Mouse (Mus musculus) kidney, adult 18-20 months (tissue): Measurements from ENCODE around the gene Myoz1.

Experiments
- DNase-seq: peaks from one replicate; pipeline ENCODE4 v3.0.0; 2021

The Myoz1 gene

DNA sequence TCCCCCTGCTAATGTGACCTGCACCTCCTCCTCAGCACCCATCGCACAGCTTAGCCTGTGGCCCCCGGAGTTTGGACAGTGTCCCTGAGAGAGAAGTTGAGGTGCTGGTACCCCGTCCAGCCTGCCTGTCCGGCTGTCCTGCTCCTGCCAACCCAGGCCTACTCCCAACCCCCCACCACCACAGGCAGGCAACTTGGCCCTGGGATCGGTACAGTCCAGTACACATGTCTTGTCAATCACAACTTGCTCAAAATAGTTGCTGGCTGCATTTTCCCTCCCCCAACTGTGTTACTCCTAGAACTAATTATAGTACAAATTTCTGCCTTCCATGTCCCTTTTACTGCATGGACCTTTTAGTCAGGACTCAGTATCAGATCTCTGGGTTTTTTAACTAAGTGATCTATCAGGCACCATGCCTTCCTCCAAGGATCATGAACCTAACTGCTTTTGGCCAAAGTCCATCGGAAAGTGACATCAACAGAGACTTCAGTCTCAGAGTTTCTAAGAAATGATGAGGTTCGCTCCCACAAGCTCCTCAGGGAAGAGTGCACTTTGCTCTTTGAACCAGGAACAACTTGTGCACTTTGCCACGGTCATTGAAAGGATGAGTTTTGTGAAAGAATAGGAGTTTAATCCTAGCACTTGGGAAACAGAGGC lies 11.9 kb upstream of the Myoz1 start, which contains the start of gene Synpo2l:
Synpo2l (minus strand) TSS at position 201 of the 657 bp plus-strand sequence.
- DNase-seq, result peak; percentile 44

DNA sequence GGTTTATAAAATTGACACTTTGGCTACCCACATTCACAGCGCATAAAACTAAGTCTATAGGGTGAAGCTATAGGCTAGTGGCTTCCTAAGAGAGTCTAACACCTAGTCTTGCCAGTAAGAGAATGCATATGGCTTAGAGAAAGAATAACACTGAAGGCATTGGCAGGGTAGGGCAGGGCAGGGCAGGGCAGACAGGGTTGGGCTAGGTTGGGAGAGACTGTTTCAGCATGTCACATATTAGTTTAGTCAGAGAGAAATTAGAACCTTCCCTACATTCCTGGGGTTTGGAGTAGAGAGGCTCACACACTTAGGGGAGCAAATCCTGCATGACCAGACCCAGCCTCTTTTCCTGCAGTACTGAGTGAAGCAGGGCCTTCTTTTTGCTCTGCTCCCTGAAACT lies 11.1 kb upstream of the Myoz1 start:
- no peak for DNase-seq

DNA sequence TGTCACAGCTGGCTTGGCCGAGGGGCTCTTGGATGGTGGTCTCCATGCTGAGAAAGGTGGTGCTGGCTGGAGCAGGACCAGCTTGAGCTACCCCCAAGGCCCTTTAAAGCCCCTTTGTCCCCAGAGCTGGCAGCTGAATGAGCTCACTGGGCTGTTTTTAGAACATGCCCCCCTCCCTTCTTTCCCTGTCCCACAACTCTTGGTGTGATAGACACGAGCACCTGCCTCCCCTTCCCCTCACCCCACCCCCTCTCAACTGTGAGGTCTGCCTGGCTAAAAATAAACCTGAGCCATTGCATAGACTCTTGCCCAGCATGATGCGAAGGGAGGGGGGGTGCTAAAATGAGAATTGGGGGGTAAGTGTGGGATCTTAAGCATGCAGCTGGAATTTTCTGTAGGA lies 8.1 kb upstream of the Myoz1 start:
- no peak for DNase-seq

GRCm38 (mm10) chr14:20663601-20664000 lies 7.3 kb upstream of the Myoz1 start:
- DNase-seq, result no peak

- DNase-seq, result no peak
Measured at GRCm38 (mm10) chr14:20662740-20663139, 6.4 kb upstream of the Myoz1 start.

DNA sequence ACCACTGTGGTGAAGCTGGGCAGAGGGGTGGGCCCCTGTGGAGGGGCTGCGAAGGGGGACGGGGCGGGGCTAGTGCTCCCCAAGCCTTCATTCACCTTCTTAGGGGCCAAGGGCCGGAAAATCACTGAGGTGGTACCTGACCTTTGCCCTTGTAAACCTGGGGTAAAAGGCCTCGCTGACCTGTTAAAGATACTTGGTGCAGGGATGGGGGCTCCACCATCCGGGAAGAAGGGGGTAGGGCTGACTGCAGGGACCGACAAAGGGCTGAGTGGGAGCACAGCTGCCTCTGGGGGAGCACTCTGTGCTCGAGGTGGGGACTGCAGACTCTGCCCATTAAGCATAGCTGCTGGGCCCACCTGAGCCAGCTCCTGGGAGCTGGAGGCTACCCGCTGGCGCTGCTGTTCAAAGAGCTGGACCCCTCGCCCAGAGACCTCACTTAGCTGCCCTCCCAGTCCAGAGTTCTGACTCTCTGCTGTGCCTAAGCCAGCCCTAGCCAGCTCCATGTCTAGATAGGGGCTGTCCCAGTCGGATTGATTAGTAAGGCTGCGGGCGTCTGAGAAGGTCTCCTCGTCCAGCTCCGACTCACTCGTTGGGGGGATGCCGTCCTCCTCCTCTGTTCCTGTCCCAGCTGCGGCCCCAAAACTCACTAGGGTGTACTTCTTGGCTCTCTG lies 5.5 kb upstream of the Myoz1 start:
- no peak for DNase-seq

- peak; percentile 94 for DNase-seq
Measured at GRCm38 (mm10) chr14:20660827-20661660, 4.7 kb upstream of the Myoz1 start.

DNA sequence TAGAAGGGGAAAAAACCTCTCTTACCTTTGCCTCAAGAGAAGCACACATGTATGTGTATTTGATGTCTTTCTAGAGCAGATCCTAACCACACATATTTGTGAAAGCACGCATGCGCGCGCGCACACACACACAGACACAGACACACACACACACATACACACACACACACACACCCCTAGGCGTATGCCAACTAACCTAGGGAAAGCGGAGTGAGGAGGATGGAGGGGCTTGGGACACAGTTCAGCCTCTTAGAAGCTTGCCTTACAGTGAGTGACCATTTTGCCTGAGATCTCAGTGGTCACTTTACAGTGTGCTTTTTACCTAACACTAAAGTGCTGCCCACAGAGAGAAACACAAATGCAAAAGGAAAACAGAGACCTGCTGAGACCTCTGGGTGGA lies 3.3 kb upstream of the Myoz1 start:
- DNase-seq, result no peak

- DNase-seq, result no peak
Measured at GRCm38 (mm10) chr14:20658902-20659301, 2.6 kb upstream of the Myoz1 start.

GRCm38 (mm10) chr14:20658326-20658725 lies 2.0 kb upstream of the Myoz1 start:
- DNase-seq, result no peak

GRCm38 (mm10) chr14:20655731-20656130 lies 609 bp downstream of the Myoz1 start:
- DNase-seq, result no peak

DNA sequence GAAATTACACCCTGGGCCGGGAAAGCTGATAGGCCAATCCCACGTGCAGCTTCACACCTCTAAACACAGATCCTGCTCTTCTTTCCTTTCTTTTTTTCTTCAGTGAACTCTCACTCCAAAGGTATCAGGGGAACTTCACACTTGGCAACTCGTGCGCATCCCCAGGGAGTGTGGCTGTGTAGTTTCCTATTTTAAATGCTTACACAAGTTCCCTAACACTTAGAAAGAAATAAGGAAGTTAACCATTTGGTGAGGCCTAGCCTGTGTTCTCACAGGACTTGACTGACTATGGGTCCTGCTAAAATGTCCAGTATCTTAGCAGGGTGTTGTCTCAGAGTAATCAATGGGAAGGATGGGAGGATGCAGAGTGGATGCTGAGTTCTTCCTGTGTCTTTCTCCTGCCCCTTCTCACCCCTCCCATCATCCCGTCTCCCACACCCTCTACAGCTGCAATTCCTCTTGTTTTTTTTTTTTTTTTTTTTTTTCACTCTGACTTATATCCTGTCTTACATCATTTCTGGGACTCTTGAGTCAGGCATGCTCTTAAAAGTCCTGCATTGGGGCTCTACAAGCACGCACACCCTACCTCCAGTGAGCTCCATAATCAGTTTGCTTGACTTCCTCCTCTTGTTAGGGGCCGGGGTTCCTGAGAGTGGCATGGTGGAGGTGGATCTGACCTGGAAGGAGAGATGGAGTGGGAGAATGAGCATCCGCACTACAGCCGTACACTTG lies 1.5 kb downstream of the Myoz1 start:
- DNase-seq, result no peak

DNA sequence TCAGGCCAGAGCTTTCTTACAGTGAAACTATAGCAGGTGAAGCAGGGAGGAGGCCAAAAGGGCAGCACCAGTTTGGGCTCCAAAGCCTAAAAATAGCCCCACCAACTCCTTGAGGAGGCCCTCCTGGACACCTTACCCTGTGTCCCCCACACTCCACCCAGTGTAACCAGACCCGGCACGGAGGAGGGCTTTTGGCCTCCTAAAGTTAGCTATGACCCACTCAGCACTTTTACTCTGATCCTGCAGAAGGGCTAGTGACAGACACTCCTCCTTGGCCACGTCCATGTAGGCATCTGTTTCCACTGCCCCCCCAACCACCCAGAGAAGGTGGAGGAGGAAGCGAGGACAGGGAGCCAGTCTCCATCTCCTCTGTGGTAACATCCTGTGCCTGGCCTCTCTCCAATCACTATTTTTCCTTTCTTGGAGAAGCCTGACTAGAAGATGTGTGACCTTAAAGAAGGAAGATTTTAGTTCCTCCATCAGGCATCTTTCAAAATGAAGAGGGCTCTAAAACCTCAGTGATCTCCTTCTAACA lies 4.6 kb downstream of the Myoz1 start:
- DNase-seq, result no peak

DNA sequence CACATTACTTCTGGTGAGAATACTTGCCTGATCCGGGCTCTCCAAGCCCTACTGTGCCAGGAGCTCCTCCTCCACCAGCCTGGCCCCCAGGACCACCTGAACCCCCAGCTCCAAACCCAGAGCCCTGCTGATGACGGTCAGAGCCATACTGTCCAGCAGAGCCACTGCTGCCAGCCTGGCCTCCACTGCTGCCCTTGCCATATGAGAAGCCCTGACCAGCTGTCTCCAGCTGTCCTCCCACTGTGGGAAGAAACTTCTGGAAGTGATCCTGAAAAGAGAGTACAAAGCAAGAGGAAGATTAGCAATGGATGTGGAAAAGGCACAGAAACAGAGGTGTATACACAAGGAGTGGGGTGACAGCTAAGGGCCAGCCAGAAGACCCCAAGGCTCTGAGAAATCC lies 5.3 kb downstream of the Myoz1 start:
- no peak for DNase-seq

GRCm38 (mm10) chr14:20646381-20646780 lies 10.0 kb downstream of the Myoz1 start:
- no peak for DNase-seq

- no peak for DNase-seq
Measured at GRCm38 (mm10) chr14:20645547-20645946, 10.8 kb downstream of the Myoz1 start.

DNA sequence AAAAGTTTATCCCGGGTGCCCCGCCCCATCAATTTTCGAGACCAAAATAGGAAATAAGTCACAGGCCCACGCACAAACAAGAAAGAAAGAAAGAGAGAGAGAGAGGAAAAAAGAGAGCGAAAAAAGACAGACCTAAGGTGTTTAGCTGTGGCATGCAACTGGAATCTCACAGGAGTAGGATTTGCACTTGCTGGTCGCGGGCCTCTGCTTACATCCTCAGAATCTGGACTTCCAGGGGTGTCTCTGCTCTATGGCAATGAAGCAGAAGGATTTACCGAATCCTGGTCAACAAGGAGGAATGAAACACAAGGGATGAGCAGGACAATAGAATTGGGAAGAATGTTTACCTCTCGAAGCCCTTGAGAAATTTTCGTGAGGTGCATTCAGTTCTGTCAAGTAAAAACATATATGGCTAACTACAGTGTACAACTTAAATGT lies 14.9 kb downstream of the Myoz1 start:
- no peak for DNase-seq

- DNase-seq, result peak; percentile 97
Measured at GRCm38 (mm10) chr14:20640644-20641437, 15.5 kb downstream of the Myoz1 start, which contains the start of gene Usp54. Gene Usp54 (minus strand): TSS chr14:20641063.

- DNase-seq, result no peak
Measured at GRCm38 (mm10) chr14:20639918-20640619, 16.3 kb downstream of the Myoz1 start.

DNA sequence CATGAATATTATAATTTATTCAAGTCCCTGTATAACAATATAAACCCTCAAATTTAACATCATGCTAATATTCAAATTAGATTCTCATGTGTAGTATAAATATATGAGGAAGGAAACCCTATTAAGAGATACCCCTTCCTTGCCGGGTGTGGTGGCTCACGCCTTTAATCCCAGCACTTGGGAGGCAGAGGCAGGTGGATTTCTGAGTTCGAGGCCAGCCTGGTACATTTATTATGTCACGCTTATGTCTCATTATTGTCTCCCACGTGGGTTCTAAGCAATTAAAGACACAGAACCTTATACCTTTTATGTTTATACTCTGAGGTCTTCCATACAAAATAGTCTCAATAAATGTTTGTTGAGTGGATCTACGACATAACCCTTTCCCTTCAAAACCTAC lies 17.6 kb downstream of the Myoz1 start:
- no peak for DNase-seq
